Mouse (Mus musculus) erythroblast, embryonic 14.5 days (primary cell): ENCODE data around the gene Brinp2. TPM values are rescaled to one million over a fixed set of nuclear protein-coding genes. Genes with fewer than 3 reads are reported as not detected.

Experiments used
- H3K27me3 ChIP-seq: 2 replicates; pipeline ENCODE4 v1.6.1; 2012; ENCODE audit warnings: inconsistent platforms; ENCODE audit not compliant: control insufficient read depth
- H3K36me3 ChIP-seq: 2 replicates; pipeline ENCODE4 v1.6.1; 2012; ENCODE audit warnings: mild to moderate bottlenecking, inconsistent platforms; ENCODE audit not compliant: control insufficient read depth
- H3K4me1 ChIP-seq: 2 replicates; pipeline ENCODE4 v1.6.1; 2012; ENCODE audit warnings: inconsistent platforms; ENCODE audit not compliant: control insufficient read depth
- H3K4me3 ChIP-seq: replicated peaks from 2 replicates; pipeline ENCODE3; 2012; ENCODE audit warnings: moderate library complexity, mild to moderate bottlenecking, inconsistent platforms
- H3K9me3 ChIP-seq: 2 replicates; pipeline ENCODE4 v1.6.1; 2012; ENCODE audit warnings: low read length, inconsistent platforms, mixed read lengths; ENCODE audit not compliant: control insufficient read depth
- GATA1 ChIP-seq: IDR thresholded peaks from 2 replicates; pipeline ENCODE4 v1.6.1; 2012; ENCODE audit warnings: low read length, inconsistent platforms, mixed read lengths
- TAL1 ChIP-seq: IDR thresholded peaks from 3 replicates; pipeline ENCODE4 v1.6.1; 2012; ENCODE audit warnings: low read length, inconsistent platforms, mixed read lengths
- polyA plus RNA-seq: library from polyadenylated mRNA; stranded (reverse); fragments of >175 nt; gene quantifications from 2 replicates; pipeline ENCODE4 v1.2.3, GENCODE M21; 2012

Gene Brinp2
- polyA plus RNA-seq, 1 experiment = not detected

GRCm38 (mm10) chr1:158259516-158260235, 96.5 kb downstream of the Brinp2 start:
- no peaks in the 10 kb centered on the region for H3K36me3 ChIP-seq

GRCm38 (mm10) chr1:158258685-158259292, 97.3 kb downstream of the Brinp2 start:
- H3K36me3 ChIP-seq = no peaks in the 10 kb centered on the region
- H3K9me3 ChIP-seq = peaks cover 5% of the 10 kb centered on the region; the same call in 1 of the 2 replicates
- H3K4me1 ChIP-seq = no peaks in the 10 kb centered on the region
- no peaks in the 10 kb centered on the region for H3K27me3 ChIP-seq
- no peak overlapping the region for H3K4me3 ChIP-seq
- TF ChIP-seq GATA1 (no peak), TAL1 (no peak)

More at GRCm38 (mm10) chr1:158259516-158260235, 96.5 kb downstream of the Brinp2 start:
- H3K27me3 ChIP-seq = no peaks in the 10 kb centered on the region
- peaks cover 5% of the 10 kb centered on the region; the same call in 1 of the 2 replicates for H3K9me3 ChIP-seq
- no peak overlapping the region for H3K4me3 ChIP-seq
- TF ChIP-seq TAL1 = no peak
- no peak for TF ChIP-seq GATA1
- no peaks in the 10 kb centered on the region for H3K4me1 ChIP-seq

GRCm38 (mm10) chr1:158255912-158256680, 100.0 kb downstream of the Brinp2 start:
- no peaks in the 10 kb centered on the region for H3K36me3 ChIP-seq
- TF ChIP-seq TAL1 = no peak
- TF ChIP-seq GATA1 = no peak
- no peaks in the 10 kb centered on the region for H3K4me1 ChIP-seq
- H3K4me3 ChIP-seq = no peak overlapping the region
- peaks cover 5% of the 10 kb centered on the region; the same call in 1 of the 2 replicates for H3K9me3 ChIP-seq
- no peaks in the 10 kb centered on the region for H3K27me3 ChIP-seq

- no peak for TF ChIP-seq TAL1
- no peak for TF ChIP-seq GATA1
- Histone ChIP-seq H3K27me3 (no peaks in the 10 kb centered on the region), H3K4me1 (no peaks in the 10 kb centered on the region), H3K36me3 (no peaks in the 10 kb centered on the region), H3K9me3 (no peaks in the 10 kb centered on the region), H3K4me3 (no peak overlapping the region)
These were observed 103.4 kb downstream of the Brinp2 start for GRCm38 (mm10) chr1:158252682-158253222.

- no peaks in the 10 kb centered on the region for H3K36me3 ChIP-seq
- TF ChIP-seq GATA1 = no peak
- TF ChIP-seq TAL1 = no peak
- H3K27me3 ChIP-seq = no peaks in the 10 kb centered on the region
- H3K4me1 ChIP-seq = no peaks in the 10 kb centered on the region
- H3K9me3 ChIP-seq = peaks cover 12% of the 10 kb centered on the region
- H3K4me3 ChIP-seq = no peak overlapping the region
These were observed 107.9 kb downstream of the Brinp2 start for GRCm38 (mm10) chr1:158248266-158248665.

GRCm38 (mm10) chr1:158246476-158247153, 109.5 kb downstream of the Brinp2 start:
- TF ChIP-seq GATA1 = no peak
- no peak for TF ChIP-seq TAL1
- H3K4me1 ChIP-seq = no peaks in the 10 kb centered on the region
- no peaks in the 10 kb centered on the region for H3K27me3 ChIP-seq
- H3K9me3 ChIP-seq = peaks cover 12% of the 10 kb centered on the region
- no peaks in the 10 kb centered on the region for H3K36me3 ChIP-seq
- H3K4me3 ChIP-seq = no peak overlapping the region

- TF ChIP-seq GATA1 (no peak), TAL1 (no peak)
- Histone ChIP-seq H3K27me3 (no peaks in the 10 kb centered on the region), H3K4me1 (no peaks in the 10 kb centered on the region), H3K36me3 (no peaks in the 10 kb centered on the region), H3K9me3 (peaks cover 12% of the 10 kb centered on the region), H3K4me3 (no peak overlapping the region)
These were observed 110.6 kb downstream of the Brinp2 start for GRCm38 (mm10) chr1:158245486-158245885.

- TF ChIP-seq TAL1 (no peak), GATA1 (no peak)
- H3K4me1 ChIP-seq = no peaks in the 10 kb centered on the region
- no peaks in the 10 kb centered on the region for H3K27me3 ChIP-seq
- peaks cover 12% of the 10 kb centered on the region for H3K9me3 ChIP-seq
- H3K4me3 ChIP-seq = no peak overlapping the region
- no peaks in the 10 kb centered on the region for H3K36me3 ChIP-seq
These were observed 112.1 kb downstream of the Brinp2 start for GRCm38 (mm10) chr1:158244016-158244415.
